Mouse (Mus musculus) liver, embryonic 14.5 days (tissue): ENCODE results near the gene Fcrl5.

Source experiments
- CTCF ChIP-seq: IDR thresholded peaks from 2 replicates; pipeline ENCODE4 v1.5.1; 2016; ENCODE audit warnings: antibody characterized with exemption, low read depth, control low read depth
- EP300 ChIP-seq: IDR thresholded peaks from 2 replicates; pipeline ENCODE4 v1.6.1; 2016; ENCODE audit warnings: antibody characterized with exemption, low read depth

DNA sequence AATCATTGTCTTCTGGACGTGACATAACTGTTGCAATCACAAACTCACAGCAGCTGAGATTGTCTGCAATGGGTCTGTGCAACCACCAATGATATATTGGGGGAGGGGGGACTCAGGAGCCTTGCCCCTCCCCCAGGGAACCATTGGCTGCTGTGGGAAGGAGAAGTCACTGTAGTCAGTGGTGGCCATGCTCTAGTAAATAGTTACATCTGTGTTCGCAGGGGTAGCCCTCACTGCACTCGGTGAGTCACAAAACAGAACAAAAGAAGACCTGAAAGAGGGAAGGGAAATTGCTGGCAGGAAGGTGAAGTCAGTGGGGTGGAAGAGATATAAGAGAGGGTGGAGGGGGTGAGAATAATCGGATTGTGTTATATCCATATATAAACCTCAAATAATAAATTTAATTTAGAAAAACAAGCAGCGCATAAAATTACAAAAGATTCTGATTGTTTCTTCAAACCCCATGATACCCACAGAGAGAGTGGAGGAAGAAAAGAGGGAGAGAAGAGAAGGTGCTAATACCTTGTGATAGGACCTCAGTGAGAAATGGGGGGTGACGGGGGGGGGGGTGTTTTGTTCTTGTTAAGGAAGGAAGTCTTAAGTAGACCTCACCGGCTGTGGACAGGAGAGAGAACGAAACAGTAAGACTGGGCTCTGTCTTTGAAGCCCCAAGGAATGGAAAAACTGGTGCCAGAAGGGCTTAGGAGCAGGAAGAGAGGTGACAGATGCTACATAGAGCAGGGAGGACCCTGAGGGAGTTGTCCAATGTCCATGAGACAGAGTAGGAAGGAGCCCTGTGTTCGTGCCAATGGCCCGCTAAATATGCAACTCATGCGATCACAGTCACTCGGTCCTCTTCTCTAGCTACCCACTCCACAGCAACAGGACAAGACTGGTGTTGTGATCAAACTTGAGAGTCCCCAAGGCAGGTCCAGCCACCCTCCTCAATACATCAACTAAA is 71.2 kb downstream of the Fcrl5 start:
- TF ChIP-seq CTCF = no peak
- TF ChIP-seq EP300 = no peak
